Mouse (Mus musculus): ENCODE measurements around the gene Pld4. TPM values are rescaled to one million over a fixed set of nuclear protein-coding genes. Genes with fewer than 3 reads are reported as not detected.
A peak's percentile ranks its signal among the peaks of the same experiment; 100 is the strongest.

Gene Pld4
- polyA plus RNA-seq, 1 experiment from 2014 or later, result 7.8 TPM

DNA sequence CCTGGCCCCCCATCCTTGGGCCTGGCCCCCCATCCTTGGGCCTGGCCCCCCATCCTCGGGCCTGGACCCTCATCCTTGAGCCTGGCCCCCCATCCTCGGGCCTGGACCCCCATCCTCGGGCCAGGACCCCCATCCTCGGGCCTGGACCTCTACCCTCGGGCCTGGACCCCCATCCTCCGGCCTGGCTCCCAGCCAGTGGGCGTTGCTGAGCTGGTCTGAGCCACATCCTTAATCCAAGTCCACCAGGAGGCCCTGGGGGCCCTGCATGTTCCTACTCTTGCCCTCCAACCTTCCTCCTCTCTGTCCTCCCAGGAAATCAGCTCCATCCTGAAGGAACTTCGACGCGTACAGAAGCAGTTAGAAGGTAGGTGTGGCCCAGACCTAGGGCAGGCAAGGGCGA is 16.2 kb upstream of the Pld4 start:
- WGBS, result 89% methylated on average over 10 of the region's 11 CpGs
- no peak for ATAC-seq (ENCODE audit: low FRiP score, low TSS enrichment)
- Histone ChIP-seq H3K9ac (ENCODE audit: low read depth, low read length) (0 out of 2 replicates have a peak overlapping the region, but pooled peaks have one; percentile 12), H3K4me3 (ENCODE audit: low read length) (no peak overlapping the region), H3K9me3 (ENCODE audit: control insufficient read depth, low read length) (no peaks in the 10 kb centered on the region), H3K4me2 (replicated peaks; ENCODE audit: low read depth, low read length) (no peak overlapping the region), H3K4me1 (ENCODE audit: control insufficient read depth, insufficient read depth, low read length) (0 out of 2 replicates have a peak, but pooled peaks cover 5% of the 10 kb centered on the region), H3K36me3 (ENCODE audit: control insufficient read depth, insufficient read depth, low read length) (peaks cover 39% of the 10 kb centered on the region), H3K27ac (ENCODE audit: low read depth, low read length) (no peak overlapping the region), H3K27me3 (ENCODE audit: control insufficient read depth, insufficient read depth, low read length) (no peaks in the 10 kb centered on the region)

DNA sequence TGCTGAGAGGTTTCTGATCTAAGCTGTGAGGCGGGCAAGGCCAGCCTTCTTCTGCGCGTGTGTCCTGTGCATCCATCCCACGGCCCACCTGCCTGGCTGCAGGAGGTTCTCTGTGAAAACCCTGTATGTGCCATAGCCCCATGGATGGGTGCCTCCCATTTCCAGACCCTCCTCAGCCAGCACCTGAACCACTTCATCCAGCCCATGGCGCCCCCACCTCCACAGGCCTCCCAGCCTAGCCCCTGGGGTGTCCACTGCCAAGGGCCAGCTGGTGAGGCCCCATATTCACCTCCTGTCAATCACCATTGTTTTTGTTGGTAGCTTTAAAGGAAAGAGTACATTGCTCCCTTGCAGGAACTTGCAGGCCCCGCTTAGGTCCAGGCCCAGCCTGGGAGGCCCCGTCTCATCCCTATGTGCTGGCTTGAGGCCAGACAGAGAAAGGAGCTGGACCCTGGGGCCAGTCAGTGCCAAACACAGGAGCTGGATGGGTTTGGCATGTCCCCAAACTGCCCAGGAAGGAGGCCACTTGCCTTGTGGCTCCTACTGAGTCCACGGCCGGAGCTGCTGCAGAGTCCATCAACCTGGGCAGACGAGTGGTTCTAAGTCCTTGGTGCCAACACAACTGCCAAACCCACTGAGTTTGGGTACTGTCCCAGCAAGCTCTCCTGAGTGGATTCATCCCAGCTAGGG is 15.4 kb upstream of the Pld4 start:
- Histone ChIP-seq H3K4me2 (replicated peaks; ENCODE audit: low read depth, low read length) (no peak overlapping the region), H3K4me1 (ENCODE audit: control insufficient read depth, insufficient read depth, low read length) (0 out of 2 replicates have a peak, but pooled peaks cover 5% of the 10 kb centered on the region), H3K36me3 (ENCODE audit: control insufficient read depth, insufficient read depth, low read length) (peaks cover 31% of the 10 kb centered on the region), H3K9me3 (ENCODE audit: control insufficient read depth, low read length) (no peaks in the 10 kb centered on the region), H3K27ac (ENCODE audit: low read depth, low read length) (no peak overlapping the region), H3K4me3 (ENCODE audit: low read length) (no peak overlapping the region), H3K9ac (ENCODE audit: low read depth, low read length) (peak overlapping the region; percentile 23; the same call in 1 of the 2 replicates), H3K27me3 (ENCODE audit: control insufficient read depth, insufficient read depth, low read length) (no peaks in the 10 kb centered on the region)
- 86% methylated on average over 10 of the region's 10 CpGs for WGBS
- ATAC-seq (ENCODE audit: low FRiP score, low TSS enrichment), result no peak

DNA sequence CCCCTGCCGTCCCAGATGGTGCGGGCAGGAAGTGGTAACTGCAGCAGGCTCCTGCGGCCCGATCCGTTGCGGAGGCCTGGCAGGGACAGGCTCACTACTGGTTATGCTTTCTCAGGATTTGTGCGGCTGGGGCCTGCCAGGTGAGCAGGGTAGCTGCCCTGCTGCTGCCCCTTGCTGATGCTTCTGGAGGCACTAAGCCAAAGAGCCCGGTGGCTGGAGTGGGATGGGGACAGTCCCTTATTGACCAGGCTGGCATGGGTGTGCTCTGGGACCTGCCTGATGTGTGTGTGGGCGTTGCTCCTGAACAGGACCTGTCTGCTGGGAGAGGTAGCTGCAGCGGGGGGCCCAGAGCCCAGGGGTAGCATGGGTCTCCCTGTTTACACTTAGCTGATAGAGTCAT is 14.7 kb upstream of the Pld4 start:
- Histone ChIP-seq H3K9me3 (ENCODE audit: control insufficient read depth, low read length) (no peaks in the 10 kb centered on the region), H3K27me3 (ENCODE audit: control insufficient read depth, insufficient read depth, low read length) (no peaks in the 10 kb centered on the region), H3K27ac (ENCODE audit: low read depth, low read length) (no peak overlapping the region), H3K4me3 (ENCODE audit: low read length) (no peak overlapping the region), H3K9ac (ENCODE audit: low read depth, low read length) (no peak overlapping the region), H3K36me3 (ENCODE audit: control insufficient read depth, insufficient read depth, low read length) (peaks cover 25% of the 10 kb centered on the region), H3K4me1 (ENCODE audit: control insufficient read depth, insufficient read depth, low read length) (0 out of 2 replicates have a peak, but pooled peaks cover 5% of the 10 kb centered on the region), H3K4me2 (replicated peaks; ENCODE audit: low read depth, low read length) (no peak overlapping the region)
- no peak for ATAC-seq (ENCODE audit: low FRiP score, low TSS enrichment)
- WGBS, result 91% methylated on average over 10 of the region's 10 CpGs

DNA sequence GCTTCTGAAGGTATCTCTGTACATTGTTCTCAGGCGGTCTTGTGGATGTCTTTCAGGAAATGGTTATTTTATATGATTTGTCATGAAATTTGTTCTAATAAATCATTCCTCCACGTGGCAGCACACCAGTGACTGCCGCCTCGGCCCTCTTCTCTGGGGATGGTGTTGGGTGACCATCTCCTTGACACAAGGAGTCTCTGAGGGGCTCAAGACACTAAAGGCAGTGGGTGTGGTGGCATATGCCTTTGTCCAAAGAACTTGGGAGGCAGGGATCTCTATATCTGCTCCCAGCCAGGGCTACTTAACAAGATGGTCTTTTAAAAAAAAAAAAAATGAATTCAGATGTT is 14.0 kb upstream of the Pld4 start:
- Histone ChIP-seq H3K9me3 (ENCODE audit: control insufficient read depth, low read length) (no peaks in the 10 kb centered on the region), H3K27me3 (ENCODE audit: control insufficient read depth, insufficient read depth, low read length) (no peaks in the 10 kb centered on the region), H3K4me2 (replicated peaks; ENCODE audit: low read depth, low read length) (no peak overlapping the region), H3K4me1 (ENCODE audit: control insufficient read depth, insufficient read depth, low read length) (0 out of 2 replicates have a peak, but pooled peaks cover 5% of the 10 kb centered on the region), H3K4me3 (ENCODE audit: low read length) (no peak overlapping the region), H3K27ac (ENCODE audit: low read depth, low read length) (no peak overlapping the region), H3K36me3 (ENCODE audit: control insufficient read depth, insufficient read depth, low read length) (peaks cover 22% of the 10 kb centered on the region), H3K9ac (ENCODE audit: low read depth, low read length) (no peak overlapping the region)
- ATAC-seq (ENCODE audit: low FRiP score, low TSS enrichment), result peak; percentile 11
- WGBS, result 71% methylated on average over 4 of the region's 4 CpGs

DNA sequence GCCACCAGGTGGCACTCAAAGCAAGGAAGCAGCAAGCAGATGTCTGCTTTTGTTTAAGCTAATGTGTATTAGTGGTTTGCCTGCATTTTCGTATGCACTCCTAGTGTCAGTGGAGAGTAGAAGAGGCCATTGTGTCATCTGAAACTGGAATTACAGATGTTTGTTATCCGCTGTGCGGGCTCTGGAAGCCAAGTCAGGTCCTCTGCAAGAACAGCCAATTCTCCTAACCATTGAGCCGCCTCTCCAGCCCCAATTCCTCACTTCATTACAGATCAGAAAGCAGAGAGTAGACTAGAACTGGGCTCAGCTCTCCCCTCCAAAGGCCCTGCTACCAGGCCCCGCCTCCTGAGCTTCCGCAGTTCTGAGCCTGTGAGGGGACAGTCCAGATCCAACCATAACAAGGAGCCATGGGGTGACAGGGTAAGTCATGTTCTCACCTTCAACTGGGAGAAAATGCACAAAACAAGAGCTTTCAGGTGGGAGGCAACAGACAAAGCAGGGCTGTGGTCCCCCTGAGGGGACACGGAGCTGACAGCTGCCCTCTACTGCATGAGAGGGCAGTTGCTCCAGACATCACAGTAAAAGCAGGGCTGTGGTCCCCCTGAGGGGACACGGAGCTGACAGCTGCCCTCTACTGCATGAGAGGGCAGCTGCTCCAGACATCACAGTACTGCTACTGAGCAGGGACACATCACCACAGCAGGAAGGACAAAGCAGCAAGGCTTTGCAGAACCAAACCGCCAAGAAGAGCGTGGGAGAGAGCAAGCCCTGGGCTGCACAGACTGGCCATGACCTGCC is 13.4 kb upstream of the Pld4 start:
- no peak overlapping the region for H3K4me3 ChIP-seq (ENCODE audit: low read length)
- H3K36me3 ChIP-seq (ENCODE audit: control insufficient read depth, insufficient read depth, low read length), result peaks cover 22% of the 10 kb centered on the region
- no peak overlapping the region for H3K4me2 ChIP-seq (replicated peaks; ENCODE audit: low read depth, low read length)
- H3K27ac ChIP-seq (ENCODE audit: low read depth, low read length), result peak overlapping the region; percentile 26; the same call in 1 of the 2 replicates
- H3K9ac ChIP-seq (ENCODE audit: low read depth, low read length), result no peak overlapping the region
- no peaks in the 10 kb centered on the region for H3K27me3 ChIP-seq (ENCODE audit: control insufficient read depth, insufficient read depth, low read length)
- peak; percentile 50 for ATAC-seq (ENCODE audit: low FRiP score, low TSS enrichment)
- WGBS, result 26% methylated on average over 10 of the region's 10 CpGs
- H3K9me3 ChIP-seq (ENCODE audit: control insufficient read depth, low read length), result no peaks in the 10 kb centered on the region
- 0 out of 2 replicates have a peak, but pooled peaks cover 5% of the 10 kb centered on the region for H3K4me1 ChIP-seq (ENCODE audit: control insufficient read depth, insufficient read depth, low read length)

DNA sequence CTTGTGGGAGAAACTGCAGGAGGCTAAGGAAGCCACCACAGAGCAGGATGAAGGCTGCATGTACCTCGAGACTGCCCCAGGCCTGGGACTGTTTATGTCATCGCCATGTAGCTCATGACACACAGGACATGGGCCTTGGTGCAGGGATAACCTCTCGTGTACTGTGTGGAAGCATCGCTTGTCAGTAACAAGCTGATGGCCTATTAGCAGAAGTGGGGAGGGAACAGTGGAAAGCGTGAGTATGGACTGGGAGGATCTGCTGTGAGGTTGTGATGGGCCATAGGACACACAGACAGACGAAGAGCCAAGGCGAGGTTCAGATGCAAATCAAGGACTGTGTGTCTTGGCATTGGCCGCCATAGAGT is 12.9 kb upstream of the Pld4 start:
- H3K4me3 ChIP-seq (ENCODE audit: low read length), result no peak overlapping the region
- H3K9ac ChIP-seq (ENCODE audit: low read depth, low read length), result no peak overlapping the region
- H3K4me2 ChIP-seq (replicated peaks; ENCODE audit: low read depth, low read length), result no peak overlapping the region
- 82% methylated on average over 8 of the region's 8 CpGs for WGBS
- ATAC-seq (ENCODE audit: low FRiP score, low TSS enrichment), result no peak
- no peaks in the 10 kb centered on the region for H3K9me3 ChIP-seq (ENCODE audit: control insufficient read depth, low read length)
- no peak overlapping the region for H3K27ac ChIP-seq (ENCODE audit: low read depth, low read length)
- no peaks in the 10 kb centered on the region for H3K27me3 ChIP-seq (ENCODE audit: control insufficient read depth, insufficient read depth, low read length)
- H3K36me3 ChIP-seq (ENCODE audit: control insufficient read depth, insufficient read depth, low read length), result peaks cover 22% of the 10 kb centered on the region
- 0 out of 2 replicates have a peak, but pooled peaks cover 5% of the 10 kb centered on the region for H3K4me1 ChIP-seq (ENCODE audit: control insufficient read depth, insufficient read depth, low read length)

DNA sequence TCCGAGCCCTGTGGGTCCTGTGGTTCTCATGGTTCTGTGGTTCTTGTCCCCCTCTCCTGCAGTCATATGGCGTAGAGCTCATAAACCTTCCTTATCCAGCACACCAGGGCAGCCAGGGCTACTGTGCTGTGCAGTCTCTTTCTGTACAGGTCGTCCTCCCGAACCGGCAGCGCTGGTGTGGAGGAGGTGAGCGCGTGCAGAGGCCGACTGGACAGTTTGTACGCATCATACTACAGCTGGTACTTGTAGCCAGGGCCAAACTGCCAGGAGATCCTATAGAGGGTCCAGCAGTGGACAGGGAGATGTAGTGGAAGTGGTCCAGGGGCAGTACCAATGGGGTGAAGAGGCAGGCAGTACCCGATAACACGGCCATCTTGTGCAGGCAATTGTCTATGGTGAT is 9.5 kb upstream of the Pld4 start:
- Histone ChIP-seq H3K4me2 (replicated peaks; ENCODE audit: low read depth, low read length) (no peak overlapping the region), H3K9ac (ENCODE audit: low read depth, low read length) (no peak overlapping the region), H3K27me3 (ENCODE audit: control insufficient read depth, insufficient read depth, low read length) (no peaks in the 10 kb centered on the region), H3K4me1 (ENCODE audit: control insufficient read depth, insufficient read depth, low read length) (0 out of 2 replicates have a peak, but pooled peaks cover 5% of the 10 kb centered on the region), H3K36me3 (ENCODE audit: control insufficient read depth, insufficient read depth, low read length) (no peaks in the 10 kb centered on the region), H3K4me3 (ENCODE audit: low read length) (no peak overlapping the region), H3K27ac (ENCODE audit: low read depth, low read length) (no peak overlapping the region), H3K9me3 (ENCODE audit: control insufficient read depth, low read length) (no peaks in the 10 kb centered on the region)
- WGBS, result 75% methylated on average over 12 of the region's 12 CpGs
- no peak for ATAC-seq (ENCODE audit: low FRiP score, low TSS enrichment)

DNA sequence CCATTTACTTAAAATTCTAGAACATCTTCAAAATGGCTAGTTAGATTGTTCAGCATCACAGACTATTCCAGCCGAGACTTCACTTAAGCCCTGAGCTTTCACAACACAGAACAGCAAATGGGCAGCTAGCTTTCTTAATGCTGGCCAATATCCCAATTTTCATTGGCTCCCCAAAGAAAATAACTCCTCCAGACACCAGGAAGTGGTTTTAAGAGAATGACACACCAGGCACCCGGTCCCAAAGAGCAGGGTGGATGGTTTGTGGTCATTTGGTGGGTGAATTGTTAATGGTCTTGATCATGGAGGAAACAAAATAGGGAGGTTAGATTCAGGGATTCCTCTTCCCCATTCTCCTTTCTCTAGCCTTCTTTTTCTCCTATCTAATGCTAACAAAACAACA is 8.1 kb upstream of the Pld4 start:
- H3K4me3 ChIP-seq (ENCODE audit: low read length), result no peak overlapping the region
- no peaks in the 10 kb centered on the region for H3K9me3 ChIP-seq (ENCODE audit: control insufficient read depth, low read length)
- H3K27me3 ChIP-seq (ENCODE audit: control insufficient read depth, insufficient read depth, low read length), result no peaks in the 10 kb centered on the region
- no peak for ATAC-seq (ENCODE audit: low FRiP score, low TSS enrichment)
- H3K4me1 ChIP-seq (ENCODE audit: control insufficient read depth, insufficient read depth, low read length), result 0 out of 2 replicates have a peak, but pooled peaks cover under 1% of the 10 kb centered on the region
- no peak overlapping the region for H3K27ac ChIP-seq (ENCODE audit: low read depth, low read length)
- WGBS, result 39% methylated on average over 2 of the region's 2 CpGs
- H3K4me2 ChIP-seq (replicated peaks; ENCODE audit: low read depth, low read length), result no peak overlapping the region
- H3K36me3 ChIP-seq (ENCODE audit: control insufficient read depth, insufficient read depth, low read length), result no peaks in the 10 kb centered on the region
- H3K9ac ChIP-seq (ENCODE audit: low read depth, low read length), result no peak overlapping the region

DNA sequence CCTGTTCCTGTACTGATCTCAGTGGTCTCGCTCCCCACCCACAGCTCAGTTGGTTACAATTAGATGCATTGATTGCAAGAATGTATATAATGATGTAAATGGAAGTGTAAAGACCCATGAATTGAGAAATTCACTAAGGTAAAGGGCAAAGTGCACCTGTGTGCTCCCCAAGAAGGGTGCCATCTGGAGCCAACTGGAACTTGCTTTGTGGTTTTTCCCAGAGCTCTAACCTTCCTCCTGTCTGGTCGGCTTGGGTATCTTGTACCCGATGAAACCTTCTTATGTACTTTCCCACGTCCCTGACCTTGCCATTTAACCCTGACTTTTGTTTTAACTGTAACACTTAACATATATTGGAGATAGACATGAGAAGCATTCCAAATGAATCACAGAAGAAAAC is 4.6 kb upstream of the Pld4 start:
- no peak overlapping the region for H3K9ac ChIP-seq (ENCODE audit: low read depth, low read length)
- H3K27ac ChIP-seq (ENCODE audit: low read depth, low read length), result no peak overlapping the region
- H3K9me3 ChIP-seq (ENCODE audit: control insufficient read depth, low read length), result no peaks in the 10 kb centered on the region
- no peak overlapping the region for H3K4me3 ChIP-seq (ENCODE audit: low read length)
- no peak for ATAC-seq (ENCODE audit: low FRiP score, low TSS enrichment)
- H3K4me2 ChIP-seq (replicated peaks; ENCODE audit: low read depth, low read length), result no peak overlapping the region
- no peaks in the 10 kb centered on the region for H3K4me1 ChIP-seq (ENCODE audit: control insufficient read depth, insufficient read depth, low read length)
- no peaks in the 10 kb centered on the region for H3K36me3 ChIP-seq (ENCODE audit: control insufficient read depth, insufficient read depth, low read length)
- 71% methylated on average over 4 of the region's 4 CpGs for WGBS
- H3K27me3 ChIP-seq (ENCODE audit: control insufficient read depth, insufficient read depth, low read length), result no peaks in the 10 kb centered on the region

Data from kidney, embryonic 14.5 days (tissue).